Mouse (Mus musculus) hindbrain, embryonic 16.5 days (tissue): ENCODE measurements around the gene Ppp1r27. TPM values are rescaled to one million over a fixed set of nuclear protein-coding genes. Genes with fewer than 3 reads are reported as not detected.

Source experiments
- ATAC-seq: fragments of 200-750 bp; cut with Nextera tagmentation; 2 replicates; pipeline ENCODE4 v1.8.0; 2017; ENCODE audit warnings: moderate TSS enrichment, moderate library complexity
- H3K27ac ChIP-seq: fragments of 300-500 bp; sonication (generic); 2 replicates; pipeline ENCODE4 v1.5.1; 2014; ENCODE audit warnings: low read depth, mild to moderate bottlenecking, control low read depth, low read length, moderate library complexity
- H3K27me3 ChIP-seq: fragments of 300-500 bp; sonication (generic); replicated peaks from 2 replicates; pipeline ENCODE4 v1.6.1; 2014; ENCODE audit warnings: low read length; ENCODE audit not compliant: control insufficient read depth, insufficient read depth
- H3K36me3 ChIP-seq: fragments of 300-500 bp; sonication (generic); 2 replicates; pipeline ENCODE4 v1.6.1; 2014; ENCODE audit warnings: mild to moderate bottlenecking, low read length, moderate library complexity, mixed read lengths; ENCODE audit not compliant: control insufficient read depth, insufficient read depth
- H3K4me1 ChIP-seq: fragments of 300-500 bp; sonication (generic); 2 replicates; pipeline ENCODE4 v1.6.1; 2014; ENCODE audit warnings: low read depth, low read length; ENCODE audit not compliant: control insufficient read depth, insufficient read depth
- H3K4me2 ChIP-seq: fragments of 300-500 bp; sonication (generic); 2 replicates; pipeline ENCODE4 v1.6.1; 2014; ENCODE audit warnings: mild to moderate bottlenecking, low read length, control low read depth, moderate library complexity
- H3K4me3 ChIP-seq: fragments of 300-500 bp; sonication (generic); 2 replicates; pipeline ENCODE4 v1.5.1; 2014; ENCODE audit warnings: mild to moderate bottlenecking, low read length, control low read depth, moderate library complexity
- H3K9ac ChIP-seq: fragments of 300-500 bp; sonication (generic); 2 replicates; pipeline ENCODE4 v1.6.1; 2014; ENCODE audit warnings: low read depth, mild to moderate bottlenecking, control low read depth, low read length, moderate library complexity
- H3K9me3 ChIP-seq: fragments of 300-500 bp; sonication (generic); 2 replicates; pipeline ENCODE4 v1.6.1; 2014; ENCODE audit warnings: mild to moderate bottlenecking, low read length, moderate library complexity; ENCODE audit not compliant: control insufficient read depth
- WGBS: fragments of 180-500 bp; shearing (Covaris S2); extraction: QIAGEN DNeasy Blood & Tissue Kit; methylation state at CpG from one replicate; pipeline ENCODE4 v1.1.7; 2014; 5-methylcytosine and 5-hydroxymethylcytosine counted together
- polyA plus RNA-seq: library from polyadenylated mRNA; unstranded; fragments of >200 nt; fragmentation: Nextera tagmentation; extraction: Ambion mirVana; gene quantifications from 2 replicates; pipeline ENCODE4 v1.2.1, GENCODE M21; 2015

Ppp1r27 gene
- polyA plus RNA-seq, 1 experiment from 2014 or later = not detected

- Histone ChIP-seq H3K36me3 (no peaks in the 10 kb centered on the region), H3K4me3 (no peak overlapping the region), H3K27ac (no peak overlapping the region), H3K9me3 (no peaks in the 10 kb centered on the region), H3K9ac (no peak overlapping the region), H3K4me1 (peaks cover 8% of the 10 kb centered on the region), H3K27me3 (peaks cover 38% of the 10 kb centered on the region), H3K4me2 (no peak overlapping the region)
- ATAC-seq = no peak
- WGBS = 84% methylated on average over 9 of the region's 9 CpGs
These were observed 23.1 kb downstream of the Ppp1r27 start for GRCm38 (mm10) chr11:120527690-120528354.

GRCm38 (mm10) chr11:120525959-120526358, 25.0 kb downstream of the Ppp1r27 start:
- Histone ChIP-seq H3K4me1 (peaks cover 7% of the 10 kb centered on the region), H3K9me3 (no peaks in the 10 kb centered on the region), H3K27ac (no peak overlapping the region), H3K4me3 (no peak overlapping the region), H3K9ac (no peak overlapping the region), H3K27me3 (peaks cover 23% of the 10 kb centered on the region), H3K4me2 (no peak overlapping the region), H3K36me3 (no peaks in the 10 kb centered on the region)
- WGBS = 76% methylated on average over 2 of the region's 2 CpGs
- no peak for ATAC-seq

- H3K27me3 ChIP-seq = no peaks in the 10 kb centered on the region; the same call in 1 of the 2 replicates
- H3K27ac ChIP-seq = no peak overlapping the region
- no peak for ATAC-seq
- 87% methylated on average over 8 of the region's 8 CpGs for WGBS
- no peak overlapping the region for H3K4me2 ChIP-seq
- no peak overlapping the region for H3K4me3 ChIP-seq
- H3K4me1 ChIP-seq = no peaks in the 10 kb centered on the region
- no peaks in the 10 kb centered on the region for H3K36me3 ChIP-seq
- no peak overlapping the region for H3K9ac ChIP-seq
- no peaks in the 10 kb centered on the region for H3K9me3 ChIP-seq
These were observed 28.4 kb downstream of the Ppp1r27 start for GRCm38 (mm10) chr11:120522581-120522980.

GRCm38 (mm10) chr11:120520967-120521540, 29.9 kb downstream of the Ppp1r27 start:
- H3K9ac ChIP-seq = no peak overlapping the region
- H3K27me3 ChIP-seq = no peaks in the 10 kb centered on the region
- no peak for ATAC-seq
- 58% methylated on average over 5 of the region's 5 CpGs for WGBS
- no peak overlapping the region for H3K4me3 ChIP-seq
- no peak overlapping the region for H3K4me2 ChIP-seq
- no peaks in the 10 kb centered on the region for H3K9me3 ChIP-seq
- H3K4me1 ChIP-seq = no peaks in the 10 kb centered on the region
- no peaks in the 10 kb centered on the region for H3K36me3 ChIP-seq
- no peak overlapping the region; the same call in 1 of the 2 replicates for H3K27ac ChIP-seq

GRCm38 (mm10) chr11:120520498-120520897, 30.4 kb downstream of the Ppp1r27 start:
- no peak overlapping the region for H3K27ac ChIP-seq
- no peak overlapping the region for H3K4me3 ChIP-seq
- ATAC-seq = no peak
- no peaks in the 10 kb centered on the region for H3K36me3 ChIP-seq
- no peaks in the 10 kb centered on the region for H3K27me3 ChIP-seq
- H3K4me1 ChIP-seq = no peaks in the 10 kb centered on the region
- H3K4me2 ChIP-seq = no peak overlapping the region
- no peaks in the 10 kb centered on the region for H3K9me3 ChIP-seq
- H3K9ac ChIP-seq = no peak overlapping the region
- 71% methylated on average over 9 of the region's 9 CpGs for WGBS

- no peak overlapping the region for H3K4me3 ChIP-seq
- no peaks in the 10 kb centered on the region for H3K36me3 ChIP-seq
- no peaks in the 10 kb centered on the region for H3K27me3 ChIP-seq
- H3K4me2 ChIP-seq = no peak overlapping the region
- H3K4me1 ChIP-seq = no peaks in the 10 kb centered on the region
- no peaks in the 10 kb centered on the region for H3K9me3 ChIP-seq
- no peak overlapping the region for H3K27ac ChIP-seq
- H3K9ac ChIP-seq = peak overlapping the region; percentile 35
- ATAC-seq = no peak
- 46% methylated on average over 9 of the region's 9 CpGs for WGBS
These were observed 31.2 kb downstream of the Ppp1r27 start for GRCm38 (mm10) chr11:120519738-120520137.

- Histone ChIP-seq H3K4me3 (no peak overlapping the region), H3K27me3 (no peaks in the 10 kb centered on the region), H3K4me1 (no peaks in the 10 kb centered on the region), H3K36me3 (no peaks in the 10 kb centered on the region), H3K27ac (no peak overlapping the region), H3K9me3 (no peaks in the 10 kb centered on the region), H3K4me2 (no peak overlapping the region), H3K9ac (no peak overlapping the region)
- no peak for ATAC-seq
- WGBS = 73% methylated on average over 6 of the region's 6 CpGs
These were observed 32.4 kb downstream of the Ppp1r27 start for GRCm38 (mm10) chr11:120518558-120518957.

GRCm38 (mm10) chr11:120518027-120518426, 32.9 kb downstream of the Ppp1r27 start:
- 61% methylated on average over 6 of the region's 6 CpGs for WGBS
- Histone ChIP-seq H3K4me1 (no peaks in the 10 kb centered on the region), H3K27me3 (no peaks in the 10 kb centered on the region), H3K4me3 (no peak overlapping the region), H3K9ac (no peak overlapping the region), H3K36me3 (no peaks in the 10 kb centered on the region), H3K27ac (no peak overlapping the region), H3K9me3 (no peaks in the 10 kb centered on the region), H3K4me2 (no peak overlapping the region)
- ATAC-seq = no peak

- WGBS = 81% methylated on average over 4 of the region's 4 CpGs
- H3K36me3 ChIP-seq = no peaks in the 10 kb centered on the region
- no peaks in the 10 kb centered on the region for H3K4me1 ChIP-seq
- no peak for ATAC-seq
- H3K9ac ChIP-seq = no peak overlapping the region
- H3K27ac ChIP-seq = no peak overlapping the region
- no peak overlapping the region for H3K4me2 ChIP-seq
- H3K9me3 ChIP-seq = no peaks in the 10 kb centered on the region
- H3K27me3 ChIP-seq = no peaks in the 10 kb centered on the region
- H3K4me3 ChIP-seq = no peak overlapping the region
These were observed 33.8 kb downstream of the Ppp1r27 start for GRCm38 (mm10) chr11:120517147-120517546.
